Mouse (Mus musculus) E14TG2a.4 (cell line): ENCODE measurements around the gene Ubald1.

Experiments used
- CTCF ChIP-seq: conservative IDR thresholded peaks from 2 replicates; pipeline ENCODE4 v1.5.1; 2014; ENCODE audit warnings: low read length
- NANOG ChIP-seq: IDR thresholded peaks from 2 replicates; pipeline ENCODE4 v1.6.1; 2014; ENCODE audit warnings: borderline replicate concordance, low read length, mixed read lengths
- POU5F1 ChIP-seq: IDR thresholded peaks from 2 replicates; pipeline ENCODE4 v1.6.1; 2014; ENCODE audit warnings: low read length, borderline replicate concordance

GRCm38 (mm10) chr16:4907386-4907785, 27.3 kb upstream of the Ubald1 start:
- TF ChIP-seq CTCF: no peak
- no peak for TF ChIP-seq POU5F1
- no peak for TF ChIP-seq NANOG
